Mouse (Mus musculus): ENCODE measurements around the gene Man1a. TPM values are rescaled to one million over a fixed set of nuclear protein-coding genes. Genes with fewer than 3 reads are reported as not detected.
A peak's percentile ranks its signal among the peaks of the same experiment; 100 is the strongest.

The Man1a gene
- polyA plus RNA-seq (2014; fragmentation: Nextera tagmentation; extraction: Ambion mirVana), result 3.0 and 3.3 TPM in 2 replicates

DNA sequence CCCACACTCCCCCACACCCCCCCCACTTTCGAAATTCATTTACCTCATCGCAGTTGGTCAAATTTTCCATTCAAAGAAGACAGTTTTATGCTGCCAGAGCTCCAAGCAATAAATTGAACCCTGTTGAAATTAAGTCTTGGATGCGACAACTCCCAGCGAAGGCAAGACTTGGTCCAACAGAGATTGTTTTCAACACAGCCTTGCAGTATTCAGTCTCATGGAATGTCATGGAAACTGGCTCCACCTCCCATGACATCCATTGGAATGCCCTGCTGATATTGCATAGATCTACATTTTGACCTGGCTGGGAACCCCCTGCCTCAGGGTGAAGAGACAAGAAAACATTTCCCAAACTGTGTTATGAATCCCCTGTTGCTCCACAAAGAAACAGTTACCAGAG, at the start of gene Man1a:
Gene Man1a, minus strand, starts transcription at position 190 of the 400 bp plus-strand sequence.
- peak within 1 kb of the TSS; percentile 70 for H3K4me3 ChIP-seq (ENCODE audit: low read depth, low read length)
- H3K9me3 ChIP-seq (ENCODE audit: control insufficient read depth, low read length), result no peaks in the 10 kb centered on the region
- 10% methylated on average over 4 of the region's 4 CpGs for WGBS
- H3K36me3 ChIP-seq (ENCODE audit: control insufficient read depth, insufficient read depth, low read length), result no peaks in the 10 kb centered on the region
- no peak within 1 kb of the TSS for H3K27ac ChIP-seq (ENCODE audit: low read depth, low read length)
- 0 out of 2 replicates have a peak, but pooled peaks cover 2% of the 10 kb centered on the region for H3K4me1 ChIP-seq (replicated peaks; ENCODE audit: control insufficient read depth, insufficient read depth, low read length)
- peaks cover 3% of the 10 kb centered on the region; the same call in 1 of the 2 replicates for H3K27me3 ChIP-seq (ENCODE audit: control insufficient read depth, insufficient read depth, low read length)
- DNase-seq (ENCODE audit: low spot score) (peak; percentile 37), ATAC-seq (ENCODE audit: low FRiP score) (no peak)
- H3K9ac ChIP-seq (ENCODE audit: low read depth, low read length), result peak within 1 kb of the TSS; percentile 44
- H3K4me2 ChIP-seq (replicated peaks; ENCODE audit: low read depth, low read length), result peak within 1 kb of the TSS; percentile 79

DNA sequence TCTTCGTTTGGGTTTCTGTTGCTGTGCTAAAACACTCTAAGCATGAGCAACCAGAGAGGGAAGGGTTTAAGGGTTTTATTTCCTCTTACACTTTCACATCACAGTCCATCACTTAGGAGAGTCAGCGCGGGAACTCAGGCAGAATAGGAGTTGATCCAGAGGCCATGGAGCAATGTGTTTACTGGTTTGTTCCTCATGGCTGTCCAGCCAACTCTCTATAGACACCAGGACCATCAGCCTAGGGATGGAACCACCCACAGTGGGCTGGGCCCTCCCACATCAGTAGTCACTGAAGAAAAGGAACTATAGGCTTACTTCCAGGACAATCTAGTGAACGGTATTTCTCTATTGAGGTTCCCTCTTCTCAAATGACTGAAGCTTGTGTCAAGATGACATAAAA, 45.4 kb upstream of the Man1a start:
- ATAC-seq (ENCODE audit: low FRiP score), result no peak
- 83% methylated on average over 4 of the region's 4 CpGs for WGBS

DNA sequence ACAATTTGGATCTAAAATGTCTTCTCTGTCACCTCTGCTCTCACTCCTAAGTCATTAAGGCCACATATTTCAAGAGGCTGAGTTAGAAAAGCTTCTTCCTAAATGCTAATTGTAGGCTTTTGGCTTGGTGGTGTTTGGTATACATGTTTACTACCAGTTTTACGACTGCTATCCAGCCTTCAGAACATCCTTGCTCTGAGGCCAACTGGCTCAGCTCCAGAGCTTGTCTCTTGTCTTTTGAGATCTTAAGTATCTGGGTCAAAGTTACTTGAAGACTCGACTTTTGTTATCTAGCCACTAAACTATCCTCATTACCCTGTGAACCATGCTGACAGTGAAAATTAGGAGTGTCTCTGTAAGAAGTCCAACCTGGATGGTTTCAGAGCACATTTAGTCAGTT, 44.0 kb upstream of the Man1a start:
- 87% methylated on average over 2 of the region's 2 CpGs for WGBS

More for the DNA sequence above, 45.4 kb upstream of the Man1a start:
- no peak overlapping the region for H3K27ac ChIP-seq (ENCODE audit: low read depth, low read length)
- H3K9ac ChIP-seq (ENCODE audit: low read depth, low read length), result no peak overlapping the region
- H3K4me3 ChIP-seq (ENCODE audit: low read depth, low read length), result no peak overlapping the region
- H3K36me3 ChIP-seq (ENCODE audit: control insufficient read depth, insufficient read depth, low read length), result no peaks in the 10 kb centered on the region
- H3K27me3 ChIP-seq (ENCODE audit: control insufficient read depth, insufficient read depth, low read length), result no peaks in the 10 kb centered on the region
- H3K9me3 ChIP-seq (ENCODE audit: control insufficient read depth, low read length), result no peaks in the 10 kb centered on the region
- no peaks in the 10 kb centered on the region for H3K4me1 ChIP-seq (replicated peaks; ENCODE audit: control insufficient read depth, insufficient read depth, low read length)
- DNase-seq (ENCODE audit: low spot score), result no peak
- H3K4me2 ChIP-seq (replicated peaks; ENCODE audit: low read depth, low read length), result no peak overlapping the region

DNA sequence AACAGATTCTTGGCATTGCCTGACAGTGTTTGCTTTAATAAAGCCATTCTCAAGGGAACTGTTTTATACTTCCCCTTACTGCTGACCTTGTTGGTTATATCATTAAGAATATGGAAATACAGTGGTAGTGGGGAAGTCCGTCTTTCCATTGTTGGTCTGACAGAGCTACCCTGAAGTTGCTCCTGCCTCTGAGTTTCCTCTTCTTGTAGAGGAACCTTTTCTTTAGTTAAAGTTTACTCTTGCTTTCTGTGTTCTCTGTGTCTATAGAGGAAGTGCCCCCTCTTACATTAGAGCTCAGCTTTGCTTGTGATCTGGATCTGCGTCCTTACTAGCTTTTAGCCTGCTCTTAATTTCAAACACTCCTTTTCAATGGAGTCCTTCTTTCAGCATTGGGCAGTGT, 42.9 kb upstream of the Man1a start:
- H3K27me3 ChIP-seq (ENCODE audit: control insufficient read depth, insufficient read depth, low read length), result no peaks in the 10 kb centered on the region
- 84% methylated on average over 2 of the region's 2 CpGs for WGBS
- no peaks in the 10 kb centered on the region for H3K36me3 ChIP-seq (ENCODE audit: control insufficient read depth, insufficient read depth, low read length)
- H3K4me3 ChIP-seq (ENCODE audit: low read depth, low read length), result no peak overlapping the region
- ATAC-seq (ENCODE audit: low FRiP score), result no peak
- H3K9me3 ChIP-seq (ENCODE audit: control insufficient read depth, low read length), result no peaks in the 10 kb centered on the region
- H3K4me2 ChIP-seq (replicated peaks; ENCODE audit: low read depth, low read length), result no peak overlapping the region
- DNase-seq (ENCODE audit: low spot score), result no peak
- H3K4me1 ChIP-seq (replicated peaks; ENCODE audit: control insufficient read depth, insufficient read depth, low read length), result no peaks in the 10 kb centered on the region
- H3K9ac ChIP-seq (ENCODE audit: low read depth, low read length), result no peak overlapping the region
- H3K27ac ChIP-seq (ENCODE audit: low read depth, low read length), result no peak overlapping the region

More for the DNA sequence above, 44.0 kb upstream of the Man1a start:
- Histone ChIP-seq H3K4me1 (replicated peaks; ENCODE audit: control insufficient read depth, insufficient read depth, low read length) (no peaks in the 10 kb centered on the region), H3K9ac (ENCODE audit: low read depth, low read length) (no peak overlapping the region), H3K4me2 (replicated peaks; ENCODE audit: low read depth, low read length) (no peak overlapping the region), H3K27ac (ENCODE audit: low read depth, low read length) (no peak overlapping the region), H3K27me3 (ENCODE audit: control insufficient read depth, insufficient read depth, low read length) (no peaks in the 10 kb centered on the region), H3K36me3 (ENCODE audit: control insufficient read depth, insufficient read depth, low read length) (no peaks in the 10 kb centered on the region), H3K9me3 (ENCODE audit: control insufficient read depth, low read length) (no peaks in the 10 kb centered on the region), H3K4me3 (ENCODE audit: low read depth, low read length) (no peak overlapping the region)
- ATAC-seq (ENCODE audit: low FRiP score) (no peak), DNase-seq (ENCODE audit: low spot score) (no peak)

DNA sequence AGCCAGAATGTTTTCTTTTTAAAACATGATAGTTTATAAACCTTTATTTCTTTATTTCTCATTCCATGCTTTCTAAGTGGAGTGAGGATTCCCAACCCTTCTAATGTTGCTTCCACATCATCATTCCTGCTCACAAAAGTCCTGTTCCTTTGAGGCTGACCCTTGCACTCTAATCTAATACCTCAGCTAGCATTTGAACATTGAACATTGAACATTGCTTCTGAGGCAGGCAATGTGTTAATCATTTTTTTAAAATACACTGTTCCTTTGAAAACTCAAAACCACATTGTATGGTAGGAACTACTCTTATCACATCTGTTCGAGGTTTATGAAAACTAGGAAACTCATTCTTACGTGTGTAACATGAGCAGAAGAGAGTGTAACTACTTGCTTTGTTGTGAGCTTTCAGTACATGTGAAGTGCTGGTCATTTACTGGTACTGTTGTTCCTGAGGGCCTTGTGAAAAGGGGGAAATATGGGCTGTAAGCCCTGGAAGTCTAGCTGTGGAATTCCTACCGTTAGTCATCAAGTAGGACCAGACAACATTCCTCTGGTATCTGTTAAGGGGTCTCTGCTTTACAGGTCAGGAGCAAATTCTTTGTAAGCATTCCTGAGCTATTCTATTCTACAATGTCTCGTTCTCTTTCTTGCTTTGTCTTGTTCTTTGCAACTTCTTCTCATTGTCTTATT, 42.0 kb upstream of the Man1a start:
- Histone ChIP-seq H3K9ac (ENCODE audit: low read depth, low read length) (no peak overlapping the region), H3K36me3 (ENCODE audit: control insufficient read depth, insufficient read depth, low read length) (no peaks in the 10 kb centered on the region), H3K4me1 (replicated peaks; ENCODE audit: control insufficient read depth, insufficient read depth, low read length) (no peaks in the 10 kb centered on the region), H3K27me3 (ENCODE audit: control insufficient read depth, insufficient read depth, low read length) (no peaks in the 10 kb centered on the region), H3K4me3 (ENCODE audit: low read depth, low read length) (no peak overlapping the region), H3K27ac (ENCODE audit: low read depth, low read length) (no peak overlapping the region), H3K4me2 (replicated peaks; ENCODE audit: low read depth, low read length) (no peak overlapping the region), H3K9me3 (ENCODE audit: control insufficient read depth, low read length) (no peaks in the 10 kb centered on the region)
- DNase-seq (ENCODE audit: low spot score) (no peak), ATAC-seq (ENCODE audit: low FRiP score) (no peak)
- 76% methylated on average over 4 of the region's 4 CpGs for WGBS

DNA sequence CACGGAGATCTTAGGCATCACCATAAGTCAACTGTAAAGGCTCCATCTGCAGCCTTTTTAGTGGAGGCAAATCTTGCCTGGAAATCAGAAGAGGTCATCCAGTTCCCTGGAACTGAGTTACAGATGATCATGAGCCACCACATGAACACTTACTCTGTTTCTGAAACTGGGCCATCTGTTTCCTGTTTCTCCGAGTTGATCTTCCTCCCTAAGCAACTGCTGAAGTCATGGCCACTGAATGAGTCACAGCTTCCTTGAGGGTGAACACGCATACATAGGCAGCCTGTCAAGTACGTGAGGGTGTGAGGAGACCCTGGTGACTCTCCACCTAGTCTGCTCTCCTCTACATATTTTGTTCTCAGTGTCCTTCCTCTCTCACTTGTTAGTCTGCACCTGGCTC, 41.4 kb upstream of the Man1a start:
- Histone ChIP-seq H3K9ac (ENCODE audit: low read depth, low read length) (no peak overlapping the region), H3K36me3 (ENCODE audit: control insufficient read depth, insufficient read depth, low read length) (no peaks in the 10 kb centered on the region), H3K4me3 (ENCODE audit: low read depth, low read length) (no peak overlapping the region), H3K27ac (ENCODE audit: low read depth, low read length) (no peak overlapping the region), H3K4me1 (replicated peaks; ENCODE audit: control insufficient read depth, insufficient read depth, low read length) (no peaks in the 10 kb centered on the region), H3K4me2 (replicated peaks; ENCODE audit: low read depth, low read length) (no peak overlapping the region), H3K9me3 (ENCODE audit: control insufficient read depth, low read length) (no peaks in the 10 kb centered on the region), H3K27me3 (ENCODE audit: control insufficient read depth, insufficient read depth, low read length) (no peaks in the 10 kb centered on the region)
- WGBS, result 82% methylated on average over 4 of the region's 4 CpGs
- ATAC-seq (ENCODE audit: low FRiP score), result no peak
- no peak for DNase-seq (ENCODE audit: low spot score)

DNA sequence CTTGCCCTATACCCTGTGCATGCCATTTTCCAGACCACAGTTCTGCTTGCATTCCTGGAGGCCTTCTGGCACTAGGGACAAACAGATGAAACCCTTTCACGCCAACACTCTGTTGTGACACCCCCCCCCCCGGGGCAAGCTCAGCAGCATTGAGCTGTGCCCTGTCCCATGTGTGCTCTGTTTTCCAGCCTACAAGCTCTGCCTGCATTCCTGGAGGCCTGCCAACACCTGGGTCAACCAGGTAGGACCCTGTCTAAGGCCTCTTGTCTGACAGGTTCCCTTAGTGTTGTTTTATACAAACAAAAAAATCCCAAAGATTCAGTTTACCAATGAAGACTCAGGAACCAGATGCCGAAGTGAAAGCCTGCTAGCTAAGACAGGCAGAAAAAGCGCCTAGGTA, 27.3 kb upstream of the Man1a start:
- 80% methylated on average over 4 of the region's 4 CpGs for WGBS
- H3K9ac ChIP-seq (ENCODE audit: low read depth, low read length), result no peak overlapping the region
- no peak for ATAC-seq (ENCODE audit: low FRiP score)
- no peak overlapping the region for H3K4me3 ChIP-seq (ENCODE audit: low read depth, low read length)
- no peaks in the 10 kb centered on the region for H3K9me3 ChIP-seq (ENCODE audit: control insufficient read depth, low read length)
- no peaks in the 10 kb centered on the region for H3K36me3 ChIP-seq (ENCODE audit: control insufficient read depth, insufficient read depth, low read length)
- H3K4me2 ChIP-seq (replicated peaks; ENCODE audit: low read depth, low read length), result no peak overlapping the region
- H3K4me1 ChIP-seq (replicated peaks; ENCODE audit: control insufficient read depth, insufficient read depth, low read length), result no peaks in the 10 kb centered on the region
- no peak for DNase-seq (ENCODE audit: low spot score)
- no peaks in the 10 kb centered on the region for H3K27me3 ChIP-seq (ENCODE audit: control insufficient read depth, insufficient read depth, low read length)
- H3K27ac ChIP-seq (ENCODE audit: low read depth, low read length), result no peak overlapping the region

DNA sequence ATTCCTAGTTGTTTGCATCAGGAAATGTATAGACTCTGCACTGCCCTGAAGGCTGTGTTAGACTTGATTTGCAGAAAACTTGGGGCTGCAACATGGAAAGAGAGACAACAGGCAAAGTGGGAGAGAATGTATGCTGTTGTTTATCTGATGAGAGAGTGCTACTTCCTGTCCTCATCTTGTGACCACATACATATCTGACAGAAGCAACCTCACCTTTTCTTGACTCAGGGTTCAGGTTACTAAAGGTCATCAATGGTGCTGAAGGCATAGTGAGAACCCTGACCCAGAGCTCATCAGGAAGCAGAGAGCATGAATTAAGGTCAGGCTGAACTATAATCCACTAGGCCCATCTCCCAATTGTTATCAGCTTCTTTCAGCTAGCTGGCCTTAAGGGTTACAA, 15.7 kb upstream of the Man1a start:
- Histone ChIP-seq H3K36me3 (ENCODE audit: control insufficient read depth, insufficient read depth, low read length) (no peaks in the 10 kb centered on the region), H3K4me1 (replicated peaks; ENCODE audit: control insufficient read depth, insufficient read depth, low read length) (no peaks in the 10 kb centered on the region)

DNA sequence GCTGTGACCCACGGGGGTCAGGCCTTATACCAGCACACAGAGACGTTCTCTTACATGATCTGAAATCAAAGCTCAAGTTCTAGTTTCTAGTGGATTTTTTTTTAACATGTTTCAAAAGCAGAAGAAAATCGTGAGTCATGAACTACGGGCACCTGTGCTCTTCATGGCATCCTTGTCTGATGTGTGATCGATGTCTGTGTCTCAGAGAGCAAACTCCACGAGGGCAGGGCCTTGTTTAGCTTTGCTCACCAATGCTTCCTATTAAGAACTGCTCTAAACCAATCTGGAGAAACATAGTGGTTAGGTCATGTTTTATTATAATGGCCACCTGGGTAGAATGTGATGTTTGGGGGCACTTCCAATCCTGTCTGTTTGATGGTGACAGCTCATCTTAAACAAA, 13.5 kb upstream of the Man1a start:
- Histone ChIP-seq H3K9me3 (ENCODE audit: control insufficient read depth, low read length) (no peaks in the 10 kb centered on the region), H3K4me3 (ENCODE audit: low read depth, low read length) (no peak overlapping the region), H3K27me3 (ENCODE audit: control insufficient read depth, insufficient read depth, low read length) (no peaks in the 10 kb centered on the region), H3K36me3 (ENCODE audit: control insufficient read depth, insufficient read depth, low read length) (no peaks in the 10 kb centered on the region), H3K9ac (ENCODE audit: low read depth, low read length) (no peak overlapping the region), H3K4me1 (replicated peaks; ENCODE audit: control insufficient read depth, insufficient read depth, low read length) (no peaks in the 10 kb centered on the region), H3K27ac (ENCODE audit: low read depth, low read length) (no peak overlapping the region), H3K4me2 (replicated peaks; ENCODE audit: low read depth, low read length) (no peak overlapping the region)
- ATAC-seq (ENCODE audit: low FRiP score) (no peak), DNase-seq (ENCODE audit: low spot score) (no peak)
- WGBS, result 91% methylated on average over 6 of the region's 6 CpGs

More for the DNA sequence above, 15.7 kb upstream of the Man1a start:
- DNase-seq (ENCODE audit: low spot score), result no peak
- no peak overlapping the region for H3K9ac ChIP-seq (ENCODE audit: low read depth, low read length)
- ATAC-seq (ENCODE audit: low FRiP score), result no peak
- no peaks in the 10 kb centered on the region for H3K9me3 ChIP-seq (ENCODE audit: control insufficient read depth, low read length)
- no peak overlapping the region for H3K4me3 ChIP-seq (ENCODE audit: low read depth, low read length)
- H3K4me2 ChIP-seq (replicated peaks; ENCODE audit: low read depth, low read length), result no peak overlapping the region
- no peaks in the 10 kb centered on the region for H3K27me3 ChIP-seq (ENCODE audit: control insufficient read depth, insufficient read depth, low read length)
- H3K27ac ChIP-seq (ENCODE audit: low read depth, low read length), result no peak overlapping the region

Measured in hindbrain, embryonic 11.5 days (tissue).